Mouse (Mus musculus) embryo, embryonic 11.5 days (tissue): Measurements from ENCODE around the gene Sdad1.
"Not testable (repeated sequence)": the region's sequence is repeated elsewhere in the genome, so short reads cannot be mapped to it uniquely, and the experiment has no call there.

Experiments
- DNase-seq: peaks from one replicate; pipeline ENCODE4 v3.0.0-alpha.2; 2012; ENCODE audit warnings: low read depth, low spot score

Sdad1 gene

DNA sequence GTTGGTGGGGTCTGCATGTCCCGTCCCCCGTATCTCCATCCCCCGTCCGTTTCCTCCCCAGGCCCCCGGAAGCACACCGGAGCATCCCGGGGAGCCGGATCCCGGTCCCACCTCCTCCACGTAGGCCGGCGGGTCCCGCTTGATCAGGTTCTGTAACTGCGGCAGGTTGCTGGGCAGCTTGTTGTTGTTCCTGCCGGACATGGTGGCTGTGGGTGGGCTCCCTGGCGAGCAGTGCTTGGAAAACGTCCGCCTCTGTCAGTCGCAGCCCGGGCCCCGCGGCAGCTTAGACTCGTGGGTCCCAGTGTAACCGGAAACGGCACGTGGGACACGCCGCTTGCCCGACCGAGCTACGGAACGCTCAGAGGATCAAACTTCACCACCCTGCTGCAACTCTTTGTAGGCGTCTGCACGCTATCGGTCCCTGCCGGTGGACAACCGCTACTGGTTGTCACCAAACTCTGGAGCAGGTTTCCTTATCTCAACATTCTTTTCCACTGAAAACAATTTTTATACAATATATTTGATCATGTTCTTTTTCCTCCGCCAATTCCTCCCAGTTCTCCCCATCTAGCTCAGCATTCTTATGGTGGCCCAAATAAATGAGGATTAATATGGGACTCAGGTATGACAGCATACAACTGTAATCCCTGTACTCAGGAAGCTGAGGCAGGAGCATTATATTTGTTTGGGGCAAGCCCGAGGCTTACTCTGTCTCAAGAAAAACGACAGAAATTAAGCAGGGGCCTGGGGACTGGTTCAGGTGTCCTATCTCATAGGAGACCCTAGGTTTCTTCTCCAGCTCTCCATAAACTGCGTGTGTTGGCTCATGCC is at the start of gene Sdad1:
Gene Sdad1, minus strand, starts transcription at position 799 of the 831 bp plus-strand sequence.
- DNase-seq, result peak; percentile 87

DNA sequence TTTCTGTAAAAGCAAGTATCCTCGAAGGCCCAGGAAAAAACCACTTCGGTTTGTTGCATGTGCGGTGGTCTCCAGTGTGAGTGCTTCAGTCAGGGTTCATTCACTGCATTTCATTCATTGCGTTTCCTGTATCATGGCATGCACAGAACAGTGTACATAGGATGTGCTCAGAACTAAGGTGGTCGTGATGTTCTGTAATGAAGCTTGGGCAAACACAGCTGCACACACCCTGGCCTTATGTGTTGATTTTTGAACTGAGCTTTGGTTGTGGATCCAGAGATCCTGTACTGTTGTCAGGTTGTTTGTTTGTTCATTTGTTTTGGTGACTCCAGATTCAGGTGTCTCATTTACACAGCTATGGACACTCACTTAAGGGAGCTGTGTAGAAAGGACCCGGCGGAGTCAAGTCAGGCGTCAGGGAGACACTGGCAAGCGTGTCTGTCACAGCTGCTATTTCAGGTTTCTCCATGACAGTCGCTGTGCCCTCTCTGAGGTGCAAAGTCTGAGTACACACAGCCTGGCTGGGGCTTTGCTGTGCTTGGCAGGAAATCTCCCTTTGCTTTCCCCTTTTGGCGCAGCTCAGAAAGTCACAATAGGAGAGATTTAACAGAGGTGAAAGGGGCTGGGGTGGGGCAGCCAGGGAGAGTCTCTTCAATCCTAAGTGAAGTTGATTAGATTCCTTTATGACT is 48.6 kb upstream of the Sdad1 start:
- no peak for DNase-seq

DNA sequence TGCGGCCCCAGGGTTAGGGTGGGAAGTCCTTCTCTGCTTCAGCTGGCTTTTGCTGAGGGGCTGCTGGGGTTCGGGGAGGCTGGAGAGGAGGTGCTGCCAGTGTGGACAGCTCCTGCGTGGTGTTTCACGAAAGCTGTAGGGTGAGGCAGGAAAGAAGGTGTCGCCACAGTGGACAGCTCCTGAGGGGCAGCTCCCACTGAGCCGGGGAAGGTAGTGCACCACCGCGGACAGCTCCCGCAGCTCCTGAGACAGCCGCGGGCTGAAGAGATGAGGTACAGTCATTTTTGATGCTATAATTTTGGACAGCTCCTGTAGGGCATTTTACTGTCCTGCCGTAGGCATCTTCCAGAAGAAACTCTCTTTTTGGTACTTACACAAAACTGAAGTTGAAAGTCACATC is 47.8 kb upstream of the Sdad1 start:
- DNase-seq, result no peak

DNA sequence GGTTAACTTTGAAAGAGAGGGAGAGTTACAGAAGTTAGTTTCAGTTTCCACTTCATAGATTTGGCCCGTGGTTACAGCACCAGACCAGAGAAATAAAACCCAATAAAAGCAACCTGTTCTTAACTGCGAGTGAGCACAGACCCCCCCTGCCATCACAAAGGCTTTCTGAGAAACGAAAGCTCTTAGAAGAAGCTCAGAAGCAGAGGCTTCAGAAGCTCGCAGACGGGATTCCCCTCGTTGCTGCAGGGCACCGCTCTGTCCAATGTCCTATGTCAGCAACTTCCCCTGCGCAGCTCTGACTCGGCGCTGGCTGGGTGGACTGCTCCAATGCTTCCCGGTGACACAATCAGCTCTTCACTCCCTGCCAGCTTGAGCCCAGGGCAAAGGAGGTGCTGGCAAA is 43.2 kb upstream of the Sdad1 start:
- DNase-seq, result no peak

DNA sequence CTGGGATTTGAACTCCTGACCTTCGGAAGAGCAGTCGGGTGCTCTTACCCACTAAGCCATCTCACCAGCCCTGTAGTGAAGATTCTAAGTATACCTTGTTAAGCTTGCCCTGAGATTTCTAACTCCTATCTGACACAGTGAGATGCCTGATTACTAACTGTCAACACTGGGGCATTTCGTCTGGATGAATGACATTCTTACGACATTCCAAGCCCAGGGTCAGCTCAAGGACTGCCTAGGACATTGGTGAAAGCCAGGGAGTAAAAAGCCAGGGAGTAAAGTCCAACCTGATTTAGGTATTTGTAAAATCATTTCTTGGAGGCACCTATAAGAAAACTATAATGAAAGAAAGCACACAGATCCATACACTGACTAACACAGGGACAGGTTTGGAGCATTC is 42.4 kb upstream of the Sdad1 start:
- not testable (repeated sequence) for DNase-seq

DNA sequence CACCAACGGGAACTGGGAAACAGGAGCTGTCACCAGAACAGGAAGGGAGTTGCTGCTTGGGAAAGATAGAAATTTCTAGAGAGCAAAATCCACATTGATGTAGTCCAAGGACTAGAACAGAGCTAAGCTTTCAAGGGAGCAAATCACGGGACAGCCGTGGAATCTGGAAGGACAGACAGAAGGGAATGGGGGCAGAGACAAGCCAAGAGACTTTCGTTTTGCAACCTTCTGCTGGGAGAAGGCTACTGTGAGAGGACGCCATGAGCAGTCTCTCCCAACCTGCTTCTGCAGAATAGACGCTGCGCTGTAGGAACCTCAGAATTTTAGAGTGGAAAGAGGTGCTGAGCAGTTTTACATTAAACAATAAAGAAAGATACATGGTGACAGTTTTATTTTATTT is 39.5 kb upstream of the Sdad1 start:
- no peak for DNase-seq

DNA sequence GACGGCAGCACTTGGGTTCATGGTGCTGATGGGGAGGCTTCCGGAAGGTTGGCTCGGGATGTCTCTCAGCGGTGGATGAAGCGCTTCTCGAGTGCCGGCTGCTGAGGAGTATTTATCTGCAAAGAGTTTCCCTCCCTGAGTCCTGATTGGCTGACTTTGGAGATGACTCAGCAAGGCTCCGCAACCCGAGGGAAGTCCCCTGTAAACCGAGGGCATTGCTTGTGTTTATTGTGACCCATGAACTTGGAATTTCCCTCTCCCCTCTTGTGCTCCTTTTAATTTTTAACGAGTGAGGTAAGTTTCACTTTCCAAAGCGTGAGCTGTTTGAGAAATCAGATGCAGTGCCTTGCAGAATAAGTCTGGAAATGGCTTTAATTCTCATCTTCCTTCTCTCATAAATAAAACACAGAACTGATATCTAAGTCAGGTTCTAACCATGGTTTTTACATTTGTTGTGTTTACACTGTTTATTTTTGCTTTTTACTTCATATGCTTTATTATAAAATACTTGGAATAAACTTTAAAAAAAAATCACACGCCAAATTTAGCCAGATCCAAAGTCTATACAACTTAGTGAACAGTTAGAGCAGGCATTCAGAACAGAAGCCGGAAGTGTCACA is 38.6 kb upstream of the Sdad1 start, which contains the start of gene Cxcl10:
Gene Cxcl10, minus strand, starts transcription at position 96 of the 620 bp plus-strand sequence.
- DNase-seq, result no peak

DNA sequence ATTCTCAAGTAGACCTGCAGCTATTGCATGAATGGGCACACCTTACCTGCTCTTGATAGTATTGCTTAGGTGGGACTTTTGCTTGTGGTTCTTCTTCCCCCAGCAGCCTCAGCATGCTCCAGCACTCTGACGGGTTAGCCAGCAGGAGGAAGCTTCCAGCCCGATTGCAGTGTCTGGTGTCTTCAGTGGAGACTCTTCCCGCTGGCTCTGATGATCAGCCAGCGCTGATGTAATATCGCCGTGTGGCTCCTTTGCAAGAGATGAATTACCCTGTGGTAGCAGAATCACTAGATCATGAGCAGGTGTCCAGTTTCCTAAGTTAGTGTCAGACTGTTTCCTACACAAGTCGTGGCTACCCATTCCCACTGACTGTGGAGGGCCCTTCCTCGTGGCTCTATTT is 34.7 kb upstream of the Sdad1 start:
- DNase-seq, result no peak

DNA sequence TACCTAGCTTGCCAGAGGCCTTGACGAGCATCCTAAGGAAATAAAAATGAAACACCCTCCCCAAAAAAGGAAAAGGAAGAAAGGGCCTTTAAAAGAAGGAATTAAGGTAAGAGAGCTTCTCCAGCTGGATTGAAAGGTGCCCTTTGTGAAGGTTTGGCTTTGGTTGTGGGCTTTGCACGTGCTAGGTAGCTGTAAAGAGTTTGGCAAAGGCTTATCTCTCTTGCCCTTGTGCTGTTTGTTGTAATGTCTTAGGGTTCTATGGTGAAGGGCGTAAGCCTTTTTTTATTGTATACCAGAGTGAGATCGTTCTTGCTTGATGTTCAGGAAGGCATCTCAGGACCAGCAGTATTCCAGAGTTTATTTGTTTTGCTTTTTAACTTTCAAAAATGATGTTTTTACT is 30.3 kb upstream of the Sdad1 start:
- DNase-seq, result no peak

DNA sequence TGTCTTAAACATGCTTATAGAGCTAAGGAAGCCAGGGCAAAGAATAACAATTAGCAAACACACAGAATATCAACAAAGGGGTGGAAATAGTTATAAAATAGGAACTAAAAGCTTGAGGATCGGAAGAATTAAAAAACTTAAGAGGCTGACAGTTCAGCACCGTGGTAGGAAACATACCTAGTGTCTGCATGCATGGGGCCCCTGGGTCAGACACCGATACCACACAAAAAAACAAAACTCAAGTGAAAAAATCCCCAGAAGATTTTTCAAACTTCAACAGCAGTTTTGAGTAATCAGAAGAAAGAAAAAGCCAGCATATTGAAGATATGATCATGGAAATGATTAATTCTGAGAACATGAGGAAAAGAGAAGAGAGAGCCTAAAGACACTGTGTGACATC is 26.5 kb upstream of the Sdad1 start:
- no peak for DNase-seq

DNA sequence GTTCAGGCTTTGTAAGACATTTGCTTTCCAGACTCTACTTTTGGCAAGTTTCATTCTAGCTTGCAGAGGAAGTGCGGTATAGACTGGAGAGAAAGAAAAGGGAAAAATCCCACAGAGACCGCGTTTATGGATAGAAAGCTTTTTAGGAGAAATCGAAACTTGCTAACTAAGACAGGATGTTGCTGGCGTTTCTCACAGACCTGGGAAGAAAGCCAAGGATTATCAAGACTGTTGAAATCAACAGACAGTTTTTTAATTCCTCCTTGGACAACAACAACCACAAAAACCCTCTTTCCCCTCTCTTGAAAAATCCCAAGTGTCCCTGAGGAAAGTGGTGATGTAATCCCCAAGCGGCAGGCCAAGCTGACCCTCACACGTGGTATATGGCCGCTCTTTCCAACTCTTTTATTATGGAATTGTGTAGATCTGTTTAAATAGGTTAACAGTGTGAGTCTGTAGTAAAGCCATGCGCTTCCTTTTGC is 22.1 kb upstream of the Sdad1 start:
- no peak for DNase-seq

DNA sequence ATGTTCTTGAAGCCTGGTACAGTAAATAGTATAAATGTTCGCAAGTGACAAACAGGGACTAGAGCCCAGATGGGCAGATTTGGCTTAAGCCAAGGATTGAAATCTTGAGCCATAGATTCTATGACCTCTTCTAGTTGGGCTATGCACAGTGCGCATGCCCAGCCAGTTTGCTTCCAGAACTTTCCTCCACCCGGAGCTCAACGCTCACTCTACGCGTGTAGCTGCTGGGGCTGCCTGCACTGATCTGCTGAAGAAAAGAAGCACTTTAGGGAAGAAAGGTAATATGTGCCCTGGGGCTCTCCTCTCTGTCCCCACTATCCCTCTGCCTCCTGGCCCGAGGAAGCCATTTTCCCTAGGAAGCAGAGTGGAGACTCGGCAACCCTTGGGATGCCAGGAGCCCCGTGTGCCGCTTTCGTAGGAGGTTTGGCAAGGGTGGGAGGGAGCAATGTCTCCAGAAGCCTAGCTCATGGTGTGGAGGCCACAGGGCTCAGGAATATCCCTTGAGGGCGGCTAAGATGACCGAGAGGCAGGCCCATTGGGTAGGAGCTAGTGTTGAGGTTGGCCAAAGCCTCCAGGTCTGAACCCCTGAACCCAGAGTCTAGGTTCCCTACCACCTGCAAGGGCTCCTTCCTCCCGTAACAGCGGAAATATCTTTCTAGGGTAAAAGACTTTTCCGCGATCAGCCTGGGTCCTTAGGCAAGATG is 21.5 kb upstream of the Sdad1 start, which contains the start of gene Art3:
Gene Art3, plus strand, starts transcription at position 193 of the 704 bp plus-strand sequence.
- DNase-seq, result no peak

DNA sequence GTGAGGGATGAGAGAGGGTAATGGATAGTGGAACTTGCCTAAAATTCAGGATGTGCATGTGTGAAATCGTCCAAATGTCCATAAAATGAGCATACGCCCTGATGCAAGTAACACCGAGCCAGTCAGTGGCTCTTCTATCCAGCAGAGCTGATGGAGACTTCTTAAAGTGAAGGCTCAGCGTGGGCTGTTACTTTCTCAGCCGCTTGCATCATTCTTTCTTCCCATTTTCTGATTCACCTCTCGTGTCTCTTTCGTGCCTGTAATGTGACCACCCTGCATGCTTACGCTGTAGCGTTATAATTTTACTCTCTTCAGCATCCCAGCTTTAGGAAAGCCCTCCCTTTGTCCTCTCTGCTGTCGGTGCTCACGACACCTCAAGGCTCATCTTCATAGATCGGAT is 20.8 kb upstream of the Sdad1 start:
- DNase-seq, result no peak

DNA sequence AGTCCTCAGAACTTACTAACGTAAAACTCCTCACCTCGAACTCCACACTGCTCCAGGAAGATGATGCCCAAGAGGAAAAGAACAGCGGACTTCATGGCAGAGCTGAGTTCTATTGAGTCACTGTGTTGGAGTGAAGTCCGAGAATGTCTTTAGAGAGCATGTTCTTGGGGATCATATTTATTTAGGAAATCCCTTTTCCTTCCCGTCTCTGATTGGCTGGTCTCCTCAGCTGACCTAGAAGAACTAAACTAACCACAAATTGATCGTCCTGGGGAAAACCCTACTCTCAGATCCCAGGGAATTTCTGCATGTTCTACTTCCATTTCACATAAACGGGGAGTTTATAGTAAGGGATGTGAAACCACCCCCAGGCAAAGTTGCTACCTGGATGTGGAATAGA is 17.6 kb upstream of the Sdad1 start, which contains the start of gene Cxcl9:
Gene Cxcl9, minus strand, starts transcription at position 151 of the 400 bp plus-strand sequence.
- no peak for DNase-seq

DNA sequence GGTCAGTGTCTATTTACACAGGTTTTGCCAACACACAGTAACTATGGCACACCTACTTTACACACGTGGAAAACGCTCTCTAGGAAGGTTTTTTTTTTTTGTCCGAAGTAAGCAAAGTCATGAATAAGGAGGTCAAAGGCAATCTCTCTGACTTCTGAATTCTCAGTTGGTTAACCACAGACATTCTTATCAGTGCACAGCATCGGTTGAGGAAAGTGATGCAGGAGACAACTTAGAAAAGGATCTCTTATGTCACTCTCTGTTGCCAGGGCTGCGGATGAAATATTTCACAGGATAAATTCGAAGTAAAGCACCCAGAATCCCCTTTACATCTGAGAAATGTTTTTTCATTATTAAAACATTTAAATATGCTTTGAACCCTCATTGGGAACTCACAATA is 17.1 kb upstream of the Sdad1 start:
- no peak for DNase-seq

DNA sequence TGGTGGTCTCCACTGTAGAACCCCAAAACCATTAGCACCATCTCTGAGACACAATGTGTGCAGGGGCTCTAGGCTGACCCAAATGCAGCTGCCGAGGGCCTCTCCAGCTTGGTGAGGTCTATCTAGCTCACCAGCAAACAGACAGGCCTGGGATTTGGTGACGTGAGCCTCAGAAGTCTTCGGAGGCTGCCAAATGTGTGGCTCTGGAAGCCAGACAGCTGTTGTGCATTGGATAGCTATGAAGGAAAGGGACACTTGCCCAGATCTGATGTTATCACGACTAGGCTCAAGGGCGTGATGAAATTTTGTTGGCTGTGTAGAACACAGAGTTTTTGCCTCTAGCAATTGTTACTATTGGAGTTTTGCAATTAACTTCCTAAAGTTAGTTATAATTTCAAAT is 13.0 kb upstream of the Sdad1 start:
- DNase-seq, result no peak

DNA sequence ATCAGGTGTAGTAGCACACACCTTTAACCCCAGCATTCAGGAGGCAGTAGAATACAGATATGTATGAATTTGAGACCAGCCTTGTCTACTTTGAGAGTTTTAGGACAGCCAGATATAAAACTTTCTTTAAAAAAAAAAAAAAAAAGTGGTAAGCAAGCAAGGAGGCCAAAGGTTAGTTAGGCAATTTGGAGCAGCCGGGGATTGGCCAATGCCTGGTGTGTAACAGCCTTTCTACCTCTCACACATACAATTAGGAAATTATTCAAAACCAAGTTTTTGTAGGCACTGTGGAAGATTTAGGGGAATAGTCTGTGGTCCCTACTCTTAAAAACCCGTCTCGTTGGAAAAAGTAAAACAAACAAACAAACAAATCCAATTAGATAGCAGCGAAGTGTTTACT is 12.3 kb upstream of the Sdad1 start:
- DNase-seq, result no peak

DNA sequence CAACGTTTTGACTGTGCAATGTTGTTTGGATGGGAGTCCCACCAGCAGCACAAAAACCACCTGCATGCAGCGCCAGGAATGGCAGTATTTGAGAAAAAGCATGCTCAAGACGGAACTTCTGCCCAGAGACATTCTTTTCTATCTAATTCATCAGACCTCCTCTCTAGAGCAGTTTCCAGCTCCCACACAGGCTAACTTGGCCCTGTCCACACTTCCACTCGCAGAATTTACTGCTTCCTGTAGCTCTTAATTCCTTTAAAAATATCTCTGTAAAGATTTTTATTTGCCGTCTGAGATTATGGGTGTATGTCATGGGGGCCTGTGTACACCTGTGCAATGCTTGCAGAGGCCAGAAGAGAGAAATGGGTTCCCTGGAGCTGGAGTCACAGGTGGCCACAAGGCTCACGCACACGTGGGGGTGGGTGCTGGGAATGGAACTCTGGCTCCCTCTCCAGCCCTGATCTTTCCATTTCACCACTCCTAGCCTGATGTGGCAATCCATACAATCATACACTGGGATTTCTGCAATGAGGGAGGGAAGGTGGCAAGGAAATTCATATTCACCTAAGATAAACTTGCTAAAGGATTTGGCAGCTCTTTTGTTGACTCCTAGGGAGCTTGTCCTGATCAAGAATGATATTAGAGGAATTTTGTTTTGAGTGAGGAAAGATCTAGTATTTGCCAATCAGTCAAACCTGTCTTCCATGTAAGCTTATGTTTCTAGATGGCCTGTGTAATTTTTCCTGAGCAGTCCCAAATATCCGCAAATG is 11.5 kb upstream of the Sdad1 start:
- no peak for DNase-seq

DNA sequence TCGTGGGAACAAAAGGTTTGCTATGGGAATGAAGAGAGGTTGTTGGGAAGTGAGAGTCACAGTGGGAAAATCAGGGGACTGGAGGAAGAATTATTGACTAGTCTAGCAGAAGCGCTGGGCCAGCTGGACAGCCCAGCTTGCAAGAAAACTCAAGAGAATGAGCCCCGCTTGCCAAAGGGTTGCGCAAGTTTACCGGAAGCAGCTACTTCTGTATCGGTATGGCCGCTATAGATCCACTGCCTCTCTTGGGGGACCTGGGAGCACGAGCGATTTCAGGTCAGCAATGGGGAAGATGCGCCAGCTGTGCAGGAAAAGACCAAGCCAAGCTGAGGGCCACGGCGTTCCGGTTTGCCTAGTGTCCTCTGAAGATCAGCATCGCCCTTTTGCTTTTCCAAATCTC is 8.3 kb upstream of the Sdad1 start:
- DNase-seq, result no peak

DNA sequence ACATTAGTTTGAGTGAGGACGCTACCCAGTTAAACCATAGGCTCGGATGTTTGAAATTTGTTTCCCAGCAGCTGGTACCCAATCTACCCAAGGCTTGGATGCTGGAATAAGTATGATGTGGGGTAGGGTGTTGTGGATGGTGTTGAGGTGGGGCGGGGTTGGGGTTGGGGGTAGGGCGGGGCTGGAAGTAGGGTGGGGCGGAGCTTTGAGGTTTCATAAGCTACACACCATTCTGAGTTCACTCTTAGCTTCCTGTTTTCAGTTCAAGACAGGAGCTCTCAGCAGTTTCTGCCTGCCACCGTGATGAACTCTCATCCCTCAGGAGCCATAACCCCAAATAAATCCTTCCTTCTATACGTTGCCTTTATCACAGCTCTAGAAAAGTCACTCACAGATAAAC is 7.8 kb upstream of the Sdad1 start:
- no peak for DNase-seq

DNA sequence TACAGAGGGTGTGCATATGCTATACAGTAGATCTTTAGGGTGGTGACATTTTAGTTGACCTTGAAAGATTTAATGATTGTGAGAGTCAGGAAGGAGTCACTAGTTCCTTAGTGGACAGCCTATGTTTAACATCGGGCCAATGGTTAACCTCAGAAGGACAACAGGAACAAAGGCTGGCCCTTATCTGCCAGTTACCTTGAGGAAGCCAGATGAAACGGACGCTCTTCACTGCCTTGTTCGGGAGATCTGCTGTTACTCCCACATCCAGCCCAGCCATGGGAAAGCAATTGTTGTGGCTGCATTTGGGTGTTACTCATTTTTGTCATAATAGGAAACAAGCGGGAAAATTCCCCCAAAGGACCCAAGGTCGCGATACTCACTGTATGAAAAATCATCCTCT is 3.5 kb upstream of the Sdad1 start:
- no peak for DNase-seq
